ENCODE assay signal across 25 mouse cellular contexts in genomic region chr4:117429604-117430003, GRCm38 (mm10).
DNase-seq lines count a peak whose midpoint lies in the region; ATAC-seq lines count a peak whose summit lies in the region.
"Had no signal": no experiment of that assay in that cellular context is flagged by ENCODE, and none has a peak within 500 bp of the region (broad histone marks: within the 10 kb centered on the region; RNA-seq: fewer than 3 reads in every experiment).

No protein-coding gene starts in this region.

- DNase-seq in midbrain, embryonic 10.5 days (ENCODE audit: low spot score), result no peak
- DNase-seq in ES-CJ7 (ENCODE audit: low read depth, low spot score), result peak; percentile 78
- peak; percentile 86 for DNase-seq in ZHBTc4 (ENCODE audit: low read depth, low spot score)
- DNase-seq in forebrain, embryonic 10.5 days (ENCODE audit: extremely low spot score, low spot score), result no peak
- DNase-seq in left cerebral cortex, postnatal 25 days (ENCODE audit: low spot score in 2 of 2), result no peak
- DNase-seq: adrenal gland, adult 2 months; adrenal gland, postnatal 25 days; cerebellum, adult 11-12 months; cerebellum, adult 9-10 months; cerebellum, postnatal 14 days; forebrain, postnatal 0 days; gastrocnemius, adult 2 months; gastrocnemius, postnatal 14 days; heart, adult 18-20 months; heart, postnatal 36 days; kidney, adult 11 months had no signal

- peaks cover 6% of the 10 kb centered on the region for H3K27me3 ChIP-seq in midbrain, embryonic 16.5 days (ENCODE audit: control insufficient read depth, insufficient read depth, low read depth, low read length)
- peaks cover 66% of the 10 kb centered on the region for H3K27me3 ChIP-seq in midbrain, embryonic 10.5 days (ENCODE audit: low read depth, poor library complexity, severe bottlenecking)
- peaks cover 60% of the 10 kb centered on the region for H3K27me3 ChIP-seq in forebrain, embryonic 10.5 days (ENCODE audit: poor library complexity, severe bottlenecking)
- H3K27me3 ChIP-seq: heart, embryonic 15.5 days had no signal

- no peak overlapping the region for H3K27ac ChIP-seq in midbrain, embryonic 16.5 days (ENCODE audit: low read length)
- no peak overlapping the region for H3K27ac ChIP-seq in midbrain, embryonic 10.5 days (replicated peaks)
- H3K27ac ChIP-seq in forebrain, embryonic 10.5 days, result no peak overlapping the region
- H3K27ac ChIP-seq: gastrocnemius, adult 2 months; heart, embryonic 15.5 days; hindbrain, embryonic 10.5 days; hindbrain, embryonic 13.5 days; intestine, embryonic 15.5 days had no signal

- intact Hi-C loops in left cerebral cortex, postnatal 25 days (cut with DNase I), result no loop called here

- no peaks in the 10 kb centered on the region for H3K36me3 ChIP-seq in midbrain, embryonic 16.5 days (ENCODE audit: control insufficient read depth, insufficient read depth, low read length)
- 0 out of 2 replicates have a peak, but pooled peaks cover 2% of the 10 kb centered on the region for H3K36me3 ChIP-seq in midbrain, embryonic 10.5 days
- H3K36me3 ChIP-seq in forebrain, embryonic 10.5 days (replicated peaks), result no peaks in the 10 kb centered on the region
- H3K36me3 ChIP-seq: heart, embryonic 15.5 days; hindbrain, embryonic 10.5 days; hindbrain, embryonic 13.5 days; intestine, embryonic 15.5 days had no signal

- ATAC-seq in midbrain, embryonic 16.5 days, result 0 out of 2 replicates have a peak, but pooled peaks have one; percentile 51
- ATAC-seq: CD4-positive, CD25-positive, alpha-beta regulatory T cell, adult 4 months; forebrain, embryonic 14.5 days; forebrain, postnatal 0 days; hindbrain, embryonic 16.5 days; intestine, embryonic 15.5 days had no signal

- H3K4me1 ChIP-seq in midbrain, embryonic 16.5 days (ENCODE audit: control insufficient read depth, insufficient read depth, low read length), result no peaks in the 10 kb centered on the region; the same call in 1 of the 2 replicates
- peaks cover 44% of the 10 kb centered on the region for H3K4me1 ChIP-seq in midbrain, embryonic 10.5 days
- H3K4me1 ChIP-seq in forebrain, embryonic 10.5 days, result peaks cover 22% of the 10 kb centered on the region
- H3K4me1 ChIP-seq: heart, embryonic 15.5 days; intestine, embryonic 15.5 days had no signal

- no peak overlapping the region for H3K4me3 ChIP-seq in midbrain, embryonic 16.5 days (ENCODE audit: low read depth, low read length)
- H3K4me3 ChIP-seq in midbrain, embryonic 10.5 days, result no peak overlapping the region
- no peak overlapping the region for H3K4me3 ChIP-seq in forebrain, embryonic 10.5 days
- H3K4me3 ChIP-seq: gastrocnemius, adult 2 months; heart, embryonic 15.5 days; hindbrain, embryonic 10.5 days; hindbrain, embryonic 13.5 days; intestine, embryonic 15.5 days had no signal

- no peak overlapping the region for H3K4me2 ChIP-seq in midbrain, embryonic 16.5 days (ENCODE audit: low read length)
- H3K4me2 ChIP-seq: heart, embryonic 11.5 days; heart, embryonic 15.5 days; hindbrain, embryonic 13.5 days; intestine, embryonic 15.5 days had no signal

- no peak overlapping the region for H3K9ac ChIP-seq in midbrain, embryonic 16.5 days (ENCODE audit: low read depth, low read length)
- H3K9ac ChIP-seq: forebrain, postnatal 0 days; heart, embryonic 15.5 days; hindbrain, embryonic 13.5 days; intestine, embryonic 15.5 days had no signal

- no peaks in the 10 kb centered on the region for H3K9me3 ChIP-seq in midbrain, embryonic 16.5 days (replicated peaks; ENCODE audit: control insufficient read depth, low read length, poor library complexity, severe bottlenecking)
- H3K9me3 ChIP-seq in midbrain, embryonic 10.5 days (replicated peaks), result no peaks in the 10 kb centered on the region
- no peaks in the 10 kb centered on the region for H3K9me3 ChIP-seq in forebrain, embryonic 10.5 days
- H3K9me3 ChIP-seq: heart, embryonic 15.5 days; hindbrain, embryonic 10.5 days; hindbrain, embryonic 13.5 days; intestine, embryonic 15.5 days had no signal

- WGBS in midbrain, embryonic 16.5 days, result 69% methylated on average over 9 of the region's 9 CpGs
- WGBS in midbrain, embryonic 10.5 days, result 80% methylated on average over 9 of the region's 9 CpGs
- 83% methylated on average over 9 of the region's 9 CpGs for WGBS in forebrain, embryonic 10.5 days

Comparison
In these comparisons a context has a peak if more than half of its experiments do, and no peak if none do; other contexts are left out.
1. DNase-seq: peak in ES-CJ7 (single experiment) and ZHBTc4 (single experiment); none in midbrain, embryonic 10.5 days (single experiment), forebrain, embryonic 10.5 days (single experiment) and left cerebral cortex, postnatal 25 days (0 of 2).